Mouse (Mus musculus): ENCODE measurements at regions not wholly inside any gene's neighbourhood (a gene's known extent, or its start where the extent isn't known, plus 50 kb on each side); places are given as distances from the start of the nearest gene placed in this dataset.

DNA sequence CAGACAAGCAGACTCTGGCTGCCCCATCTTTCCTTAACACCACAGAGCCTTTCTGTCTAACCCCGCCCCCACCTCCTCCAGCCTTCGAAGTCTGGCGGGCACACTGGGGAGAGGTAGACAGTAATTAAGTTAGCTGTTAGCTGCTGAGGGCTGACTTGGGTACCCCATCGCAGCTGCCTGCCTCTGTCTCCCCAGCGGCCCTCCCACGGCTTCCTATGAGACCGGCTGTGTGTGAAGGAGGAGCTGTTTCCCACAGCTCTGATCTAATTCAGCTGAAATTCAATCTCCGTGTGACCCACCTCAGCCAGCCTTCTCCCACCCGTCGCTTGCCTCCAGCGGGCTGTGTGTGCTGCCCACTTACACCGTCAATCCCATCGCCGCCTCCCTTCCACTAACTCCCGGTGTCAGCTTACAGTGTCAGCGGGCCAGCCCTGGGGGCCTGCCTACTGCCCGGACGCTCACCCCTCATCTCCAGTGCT, 892.5 kb downstream of the Zfp704 start:
- Histone ChIP-seq H3K9me3 (replicated peaks; ENCODE audit: control insufficient read depth, low read length) (no peaks in the 10 kb centered on the region), H3K4me1 (ENCODE audit: control insufficient read depth, insufficient read depth, low read length) (peaks cover 21% of the 10 kb centered on the region), H3K4me2 (ENCODE audit: low read depth, low read length) (peak overlapping the region; percentile 65), H3K27ac (ENCODE audit: low read length) (peak overlapping the region; percentile 36; the same call in 1 of the 2 replicates), H3K36me3 (ENCODE audit: control insufficient read depth, insufficient read depth, low read length) (no peaks in the 10 kb centered on the region), H3K27me3 (ENCODE audit: control insufficient read depth, insufficient read depth, low read length) (no peaks in the 10 kb centered on the region), H3K4me3 (replicated peaks; ENCODE audit: low read length) (peak overlapping the region; percentile 39), H3K9ac (ENCODE audit: low read length) (peak overlapping the region; percentile 50)
- 2% methylated on average over 18 of the region's 18 CpGs for WGBS
- ATAC-seq (ENCODE audit: insufficient read depth, low FRiP score), result peak; percentile 72

Measured in stomach, embryonic 16.5 days (tissue).